Mouse (Mus musculus) brain, embryonic 14.5 days (tissue): ENCODE measurements around the gene Tut1. TPM values are rescaled to one million over a fixed set of nuclear protein-coding genes. Genes with fewer than 3 reads are reported as not detected.

Experiments
- DNase-seq: peaks from one replicate; pipeline ENCODE4 v3.0.0-alpha.2; 2011; ENCODE audit warnings: low read depth
- CTCF ChIP-seq: fragments of 200-500 bp; IDR thresholded peaks from 2 replicates; pipeline ENCODE4 v1.5.1; 2012; ENCODE audit warnings: inconsistent platforms, mild to moderate bottlenecking, moderate library complexity, borderline replicate concordance; ENCODE audit not compliant: insufficient read depth, insufficient read length; ENCODE audit errors: extremely low read depth
- POLR2A ChIP-seq: fragments of 200-500 bp; IDR thresholded peaks from 2 replicates; pipeline ENCODE4 v1.6.1; 2012; ENCODE audit warnings: mild to moderate bottlenecking, inconsistent platforms, borderline replicate concordance; ENCODE audit not compliant: poor library complexity, insufficient read depth, insufficient read length, severe bottlenecking; ENCODE audit errors: extremely low read depth
- polyA plus RNA-seq: library from polyadenylated mRNA; depleted of rRNA; stranded (reverse); fragments of >200 nt; gene quantifications from 2 replicates; pipeline ENCODE4 v1.2.3, GENCODE M21; 2012

Tut1 gene
- polyA plus RNA-seq, 1 experiment: 25.3 TPM

- peak; percentile 39 for DNase-seq
- TF ChIP-seq POLR2A (no peak), CTCF (no peak)
These were observed 35.5 kb downstream of the Tut1 start, which contains the start of gene Ahnak for GRCm38 (mm10) chr19:8989066-8989566. Ahnak (plus strand) TSS chr19:8989284.

GRCm38 (mm10) chr19:8989567-8990431 is 36.2 kb downstream of the Tut1 start:
- no peak for TF ChIP-seq POLR2A
- TF ChIP-seq CTCF: peak; percentile 27; the same call in 1 of the 2 replicates
- DNase-seq: peak; percentile 81

GRCm38 (mm10) chr19:8990432-8991102 is 36.9 kb downstream of the Tut1 start:
- no peak for TF ChIP-seq CTCF
- no peak for TF ChIP-seq POLR2A
- DNase-seq: no peak

GRCm38 (mm10) chr19:8991245-8991870 is 37.7 kb downstream of the Tut1 start:
- no peak for DNase-seq
- TF ChIP-seq POLR2A: no peak
- no peak for TF ChIP-seq CTCF

- TF ChIP-seq CTCF: no peak
- no peak for TF ChIP-seq POLR2A
- no peak for DNase-seq
These were observed 38.5 kb downstream of the Tut1 start for GRCm38 (mm10) chr19:8991871-8992735.

GRCm38 (mm10) chr19:8992769-8993624 is 39.4 kb downstream of the Tut1 start:
- TF ChIP-seq POLR2A (no peak), CTCF (peak; percentile 67; the same call in 1 of the 2 replicates)
- peak; percentile 72 for DNase-seq

GRCm38 (mm10) chr19:8993625-8993912 is 39.9 kb downstream of the Tut1 start:
- no peak for DNase-seq
- no peak for TF ChIP-seq CTCF
- no peak for TF ChIP-seq POLR2A

- DNase-seq: no peak
- TF ChIP-seq CTCF (no peak), POLR2A (no peak)
These were observed 41.4 kb downstream of the Tut1 start for GRCm38 (mm10) chr19:8994813-8995607.

- TF ChIP-seq POLR2A: no peak
- TF ChIP-seq CTCF: no peak
- DNase-seq: no peak
These were observed 43.0 kb downstream of the Tut1 start for GRCm38 (mm10) chr19:8996601-8997000.
